Mouse (Mus musculus): Measurements from ENCODE around the gene Cd72.

DNA sequence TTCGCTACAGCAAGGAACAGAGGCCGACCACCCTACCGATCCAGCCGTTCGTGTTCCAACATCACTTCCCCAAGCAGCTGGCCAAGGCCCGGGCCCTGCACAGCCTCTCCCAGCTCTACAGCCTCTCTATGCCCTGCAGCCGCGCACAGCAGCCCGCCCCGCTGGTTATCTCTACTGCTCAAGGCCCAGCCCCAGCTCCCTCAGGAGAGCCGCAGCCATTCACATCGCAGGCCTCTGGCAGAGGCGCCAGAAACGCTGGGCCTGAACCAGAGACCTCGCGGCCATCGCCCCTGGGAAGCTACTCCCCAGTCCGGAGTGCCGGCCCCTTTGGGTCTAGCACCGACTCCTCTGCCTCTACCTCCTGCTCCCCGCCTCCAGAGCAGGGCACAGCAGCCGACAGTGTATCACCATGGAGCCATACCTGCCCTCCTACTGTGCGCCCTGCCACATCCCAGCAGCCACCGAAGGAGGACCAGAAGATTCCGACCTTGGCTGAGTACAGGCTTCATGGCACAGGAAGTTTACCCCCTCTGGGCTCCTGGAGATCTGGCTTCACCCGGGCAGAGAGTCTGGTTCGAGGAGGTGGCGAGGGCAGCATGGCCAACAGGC lies 32.7 kb downstream of the Cd72 start:
- no peak for TF ChIP-seq CTCF (IDR thresholded peaks at IDR 0.05; ENCODE audit: low read depth, low read length)
- TF ChIP-seq POLR2A (IDR thresholded peaks at IDR 0.05; ENCODE audit: extremely low read depth, insufficient read depth, low read length): no peak

All from liver, adult 2 months (tissue).